Mouse (Mus musculus) lung, embryonic 15.5 days (tissue): ENCODE measurements around the gene Magi1. TPM values are rescaled to one million over a fixed set of nuclear protein-coding genes. Genes with fewer than 3 reads are reported as not detected.

Experiments used
- ATAC-seq: fragments of 200-750 bp; cut with Nextera tagmentation; 2 replicates; pipeline ENCODE4 v1.8.0; 2017; ENCODE audit warnings: moderate number of reproducible peaks, borderline replicate concordance; ENCODE audit not compliant: low FRiP score, low TSS enrichment; ENCODE audit errors: extremely low read depth
- H3K27ac ChIP-seq: fragments of 300-500 bp; sonication (generic); 2 replicates; pipeline ENCODE4 v1.5.1; 2015; ENCODE audit warnings: moderate library complexity, mild to moderate bottlenecking, inconsistent platforms
- H3K27me3 ChIP-seq: fragments of 300-500 bp; sonication (generic); 2 replicates; pipeline ENCODE4 v1.6.1; 2015; ENCODE audit warnings: inconsistent platforms
- H3K36me3 ChIP-seq: fragments of 300-500 bp; sonication (generic); 2 replicates; pipeline ENCODE4 v1.6.1; 2015; ENCODE audit warnings: inconsistent platforms
- H3K4me1 ChIP-seq: fragments of 300-500 bp; sonication (generic); 2 replicates; pipeline ENCODE4 v1.6.1; 2015; ENCODE audit warnings: inconsistent platforms
- H3K4me2 ChIP-seq: fragments of 300-500 bp; sonication (generic); 2 replicates; pipeline ENCODE4 v1.6.1; 2015; ENCODE audit warnings: inconsistent platforms, mild to moderate bottlenecking, moderate library complexity
- H3K4me3 ChIP-seq: fragments of 300-500 bp; sonication (generic); 2 replicates; pipeline ENCODE4 v1.5.1; 2015; ENCODE audit warnings: mild to moderate bottlenecking, inconsistent platforms
- H3K9ac ChIP-seq: fragments of 300-500 bp; sonication (generic); 2 replicates; pipeline ENCODE4 v1.6.1; 2015; ENCODE audit warnings: inconsistent platforms
- H3K9me3 ChIP-seq: fragments of 300-500 bp; sonication (generic); 2 replicates; pipeline ENCODE4 v1.6.1; 2016; ENCODE audit warnings: inconsistent platforms
- WGBS: fragments of 180-500 bp; shearing (Covaris S2); methylation state at CpG from one replicate; pipeline ENCODE4 v1.1.7; 2015; 5-methylcytosine and 5-hydroxymethylcytosine counted together
- polyA plus RNA-seq: library from polyadenylated mRNA; unstranded; fragments of >200 nt; fragmentation: Nextera tagmentation; extraction: Ambion mirVana; gene quantifications from 2 replicates; pipeline ENCODE4 v1.2.1, GENCODE M21; 2015

The Magi1 gene
- polyA plus RNA-seq, 1 experiment from 2014 or later: 9.0 TPM

DNA sequence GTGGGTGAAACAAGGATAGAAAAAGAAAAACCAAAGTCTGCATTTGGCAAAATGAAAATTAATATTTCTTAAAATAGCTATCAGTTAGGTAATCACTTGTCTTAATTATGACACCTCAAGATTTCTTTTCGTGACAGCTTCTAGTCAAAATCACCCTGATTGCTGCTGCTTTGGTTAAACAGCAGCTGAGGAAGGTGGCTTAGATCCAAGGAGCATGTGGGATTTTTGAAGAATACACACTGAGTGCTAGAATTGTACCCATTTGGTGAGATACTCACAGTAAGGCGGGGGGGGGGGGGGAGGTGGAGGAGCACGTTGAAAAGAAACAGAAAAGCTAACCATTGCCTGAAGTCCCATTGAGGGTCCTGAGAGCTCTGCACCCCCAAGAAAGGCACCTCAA is 438.2 kb downstream of the Magi1 start:
- H3K9me3 ChIP-seq: no peaks in the 10 kb centered on the region
- H3K4me3 ChIP-seq: no peak overlapping the region
- no peaks in the 10 kb centered on the region for H3K27me3 ChIP-seq
- WGBS: 73% methylated on average over 3 of the region's 3 CpGs
- no peak overlapping the region for H3K27ac ChIP-seq
- H3K4me1 ChIP-seq: no peaks in the 10 kb centered on the region
- H3K9ac ChIP-seq: no peak overlapping the region
- H3K4me2 ChIP-seq: no peak overlapping the region
- no peaks in the 10 kb centered on the region for H3K36me3 ChIP-seq
- no peak for ATAC-seq

- 63% methylated on average over 5 of the region's 5 CpGs for WGBS
Measured at GRCm38 (mm10) chr6:93845080-93845479, 438.6 kb downstream of the Magi1 start.

GRCm38 (mm10) chr6:93844576-93844975 is 439.1 kb downstream of the Magi1 start:
- H3K4me1 ChIP-seq: no peaks in the 10 kb centered on the region

More at GRCm38 (mm10) chr6:93845080-93845479, 438.6 kb downstream of the Magi1 start:
- Histone ChIP-seq H3K9me3 (no peaks in the 10 kb centered on the region), H3K27me3 (no peaks in the 10 kb centered on the region), H3K4me3 (no peak overlapping the region), H3K4me1 (no peaks in the 10 kb centered on the region), H3K36me3 (no peaks in the 10 kb centered on the region), H3K4me2 (no peak overlapping the region), H3K9ac (no peak overlapping the region), H3K27ac (no peak overlapping the region)
- ATAC-seq: no peak

GRCm38 (mm10) chr6:93838398-93838797 is 445.3 kb downstream of the Magi1 start:
- H3K27ac ChIP-seq: no peak overlapping the region
- no peak overlapping the region for H3K4me3 ChIP-seq
- ATAC-seq: no peak
- H3K9ac ChIP-seq: no peak overlapping the region
- no peaks in the 10 kb centered on the region for H3K27me3 ChIP-seq
- 0 out of 2 replicates have a peak, but pooled peaks cover 4% of the 10 kb centered on the region for H3K4me1 ChIP-seq
- H3K9me3 ChIP-seq: no peaks in the 10 kb centered on the region
- no peaks in the 10 kb centered on the region for H3K36me3 ChIP-seq
- WGBS: 80% methylated on average over 4 of the region's 4 CpGs
- H3K4me2 ChIP-seq: no peak overlapping the region

More at GRCm38 (mm10) chr6:93844576-93844975, 439.1 kb downstream of the Magi1 start:
- no peak overlapping the region for H3K9ac ChIP-seq
- WGBS: 57% methylated on average over 5 of the region's 5 CpGs
- H3K9me3 ChIP-seq: no peaks in the 10 kb centered on the region
- no peak overlapping the region for H3K27ac ChIP-seq
- no peaks in the 10 kb centered on the region for H3K27me3 ChIP-seq
- H3K36me3 ChIP-seq: no peaks in the 10 kb centered on the region
- no peak overlapping the region for H3K4me3 ChIP-seq
- no peak overlapping the region for H3K4me2 ChIP-seq
- ATAC-seq: no peak

DNA sequence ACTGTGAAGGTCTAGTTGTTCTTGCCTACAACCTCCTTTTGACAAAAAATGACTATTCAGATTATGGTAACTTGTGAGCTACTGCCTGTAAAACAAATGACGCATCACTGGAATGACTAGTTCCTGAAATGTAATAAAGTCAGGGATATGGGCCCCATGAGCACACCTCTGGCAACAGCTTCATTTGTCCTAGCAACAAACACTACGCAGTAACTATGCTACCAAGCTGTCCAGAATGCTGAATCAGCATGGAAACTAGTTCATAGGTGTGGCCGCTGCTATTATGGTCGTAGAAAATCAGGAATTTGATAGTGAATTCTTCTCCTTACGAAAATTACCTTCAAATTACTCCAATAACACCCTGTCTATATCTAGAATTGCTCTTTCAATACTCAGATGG is 447.1 kb downstream of the Magi1 start:
- H3K4me1 ChIP-seq: 0 out of 2 replicates have a peak, but pooled peaks cover 4% of the 10 kb centered on the region
- H3K27me3 ChIP-seq: no peaks in the 10 kb centered on the region
- H3K27ac ChIP-seq: no peak overlapping the region
- no peak overlapping the region for H3K4me3 ChIP-seq
- ATAC-seq: no peak
- no peaks in the 10 kb centered on the region for H3K36me3 ChIP-seq
- H3K4me2 ChIP-seq: no peak overlapping the region
- 89% methylated on average over 5 of the region's 5 CpGs for WGBS
- no peaks in the 10 kb centered on the region for H3K9me3 ChIP-seq
- no peak overlapping the region for H3K9ac ChIP-seq

- no peaks in the 10 kb centered on the region for H3K27me3 ChIP-seq
- no peaks in the 10 kb centered on the region for H3K36me3 ChIP-seq
- H3K4me3 ChIP-seq: no peak overlapping the region
- ATAC-seq: no peak
- 0 out of 2 replicates have a peak, but pooled peaks cover 4% of the 10 kb centered on the region for H3K4me1 ChIP-seq
- no peak overlapping the region for H3K27ac ChIP-seq
- H3K9ac ChIP-seq: no peak overlapping the region
- 45% methylated on average over 4 of the region's 4 CpGs for WGBS
- H3K4me2 ChIP-seq: no peak overlapping the region
- H3K9me3 ChIP-seq: no peaks in the 10 kb centered on the region
Measured at GRCm38 (mm10) chr6:93835211-93835610, 448.5 kb downstream of the Magi1 start.

DNA sequence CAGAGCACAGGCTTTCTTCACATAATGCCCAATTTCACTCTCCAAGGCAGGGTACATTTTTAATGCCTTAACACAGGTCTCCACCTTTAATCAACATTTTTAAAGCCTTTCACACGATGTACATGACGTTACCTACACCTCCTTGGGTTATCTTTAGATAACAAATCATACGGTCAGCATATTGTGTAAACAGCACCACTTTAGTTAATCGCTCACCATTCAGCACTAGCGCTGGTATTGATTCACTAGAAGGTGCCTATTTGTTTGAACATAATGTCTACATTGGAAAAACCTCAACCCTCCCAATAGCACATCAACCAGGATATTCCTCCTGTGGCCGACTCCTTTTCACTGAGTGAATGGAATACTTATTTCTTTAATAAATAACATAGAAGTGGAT is 455.5 kb downstream of the Magi1 start:
- no peak for ATAC-seq
- Histone ChIP-seq H3K27ac (no peak overlapping the region), H3K36me3 (no peaks in the 10 kb centered on the region), H3K9me3 (no peaks in the 10 kb centered on the region), H3K27me3 (no peaks in the 10 kb centered on the region), H3K4me2 (no peak overlapping the region), H3K4me1 (no peaks in the 10 kb centered on the region), H3K4me3 (no peak overlapping the region), H3K9ac (no peak overlapping the region)
- 47% methylated on average over 6 of the region's 6 CpGs for WGBS

- Histone ChIP-seq H3K9me3 (no peaks in the 10 kb centered on the region), H3K4me1 (no peaks in the 10 kb centered on the region), H3K36me3 (no peaks in the 10 kb centered on the region), H3K9ac (no peak overlapping the region), H3K27ac (no peak overlapping the region), H3K27me3 (no peaks in the 10 kb centered on the region), H3K4me3 (no peak overlapping the region), H3K4me2 (no peak overlapping the region)
- no peak for ATAC-seq
- 38% methylated on average over 4 of the region's 4 CpGs for WGBS
Measured at GRCm38 (mm10) chr6:93826875-93827274, 456.8 kb downstream of the Magi1 start.

- Histone ChIP-seq H3K4me3 (no peak overlapping the region), H3K9ac (no peak overlapping the region), H3K9me3 (no peaks in the 10 kb centered on the region), H3K4me2 (no peak overlapping the region), H3K27ac (no peak overlapping the region), H3K27me3 (no peaks in the 10 kb centered on the region), H3K36me3 (no peaks in the 10 kb centered on the region), H3K4me1 (no peaks in the 10 kb centered on the region)
- ATAC-seq: no peak
- WGBS: 70% methylated on average over 9 of the region's 9 CpGs
Measured at GRCm38 (mm10) chr6:93822221-93822897, 461.4 kb downstream of the Magi1 start.

- H3K36me3 ChIP-seq: no peaks in the 10 kb centered on the region
Measured at GRCm38 (mm10) chr6:93821512-93821911, 462.2 kb downstream of the Magi1 start.

GRCm38 (mm10) chr6:93819888-93820287 is 463.8 kb downstream of the Magi1 start:
- no peaks in the 10 kb centered on the region for H3K27me3 ChIP-seq
- H3K36me3 ChIP-seq: no peaks in the 10 kb centered on the region
- 52% methylated on average over 6 of the region's 6 CpGs for WGBS
- H3K27ac ChIP-seq: no peak overlapping the region
- H3K9me3 ChIP-seq: no peaks in the 10 kb centered on the region
- no peak overlapping the region for H3K4me2 ChIP-seq
- no peak overlapping the region for H3K9ac ChIP-seq
- no peak for ATAC-seq
- H3K4me3 ChIP-seq: no peak overlapping the region
- no peaks in the 10 kb centered on the region for H3K4me1 ChIP-seq

More at GRCm38 (mm10) chr6:93821512-93821911, 462.2 kb downstream of the Magi1 start:
- Histone ChIP-seq H3K27ac (no peak overlapping the region), H3K27me3 (no peaks in the 10 kb centered on the region), H3K4me3 (no peak overlapping the region), H3K9ac (no peak overlapping the region), H3K9me3 (no peaks in the 10 kb centered on the region), H3K4me1 (no peaks in the 10 kb centered on the region), H3K4me2 (no peak overlapping the region)
- no peak for ATAC-seq
- WGBS: 65% methylated on average over 7 of the region's 7 CpGs

DNA sequence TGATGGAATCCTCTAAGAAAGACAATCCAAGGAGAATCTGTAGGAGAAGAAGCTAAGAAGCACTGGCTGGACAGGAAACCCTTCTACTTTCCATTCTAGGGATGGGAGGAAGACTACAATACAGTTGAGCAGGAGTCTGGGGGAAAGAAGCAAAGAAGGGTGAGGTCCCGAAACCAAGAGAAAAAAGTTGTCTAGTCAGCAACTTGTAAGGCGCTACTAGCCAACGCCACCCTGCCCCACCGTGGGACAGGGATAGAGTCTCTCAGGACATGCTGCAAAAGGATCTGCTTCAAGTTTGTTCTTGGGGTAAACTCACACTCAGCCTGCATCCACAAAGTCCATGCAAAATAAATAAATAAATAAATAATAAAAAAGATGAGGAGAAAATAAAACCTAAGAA is 464.4 kb downstream of the Magi1 start:
- no peak overlapping the region for H3K4me2 ChIP-seq
- H3K27ac ChIP-seq: no peak overlapping the region
- no peaks in the 10 kb centered on the region for H3K36me3 ChIP-seq
- no peaks in the 10 kb centered on the region for H3K9me3 ChIP-seq
- ATAC-seq: no peak
- H3K4me1 ChIP-seq: no peaks in the 10 kb centered on the region
- H3K4me3 ChIP-seq: no peak overlapping the region
- 97% methylated on average over 4 of the region's 4 CpGs for WGBS
- H3K27me3 ChIP-seq: no peaks in the 10 kb centered on the region
- H3K9ac ChIP-seq: no peak overlapping the region
